Mouse (Mus musculus) gastrocnemius, postnatal 10 days (tissue): ENCODE results near the gene Mia. TPM values are rescaled to one million over a fixed set of nuclear protein-coding genes. Genes with fewer than 3 reads are reported as not detected.

ENCODE experiments used
- DNase-seq: peaks from one replicate; pipeline ENCODE4 v3.0.0; 2021; ENCODE audit warnings: mixed read lengths
- long read RNA-seq, 2 experiments: library from polyadenylated mRNA; stranded (forward); transcript quantifications; one replicate each; pipeline ENCODE4 v2.0.0; 2021
- total RNA-seq, 2 experiments: library from RNA; stranded (reverse); gene quantifications; 2 replicates each; pipeline ENCODE4 v1.2.3; 2021

Gene Mia
- not detected for total RNA-seq
- long read RNA-seq, experiment 1 = 0 reads
- long read RNA-seq, experiment 2 = 0 reads

GRCm38 (mm10) chr7:27180837-27181695, at the start of gene Mia, which contains the start of gene Gm21983:
Gene Mia, minus strand, starts transcription at chr7:27181157.
Gene Gm21983, minus strand, starts transcription at chr7:27181086.
- DNase-seq = no peak

- DNase-seq = no peak
Observed at GRCm38 (mm10) chr7:27228865-27229264, 47.9 kb upstream of the Mia start.

GRCm38 (mm10) chr7:27228281-27228821, 47.4 kb upstream of the Mia start, which contains the start of gene Itpkc:
Gene Itpkc, minus strand, starts transcription at chr7:27228661.
- peak; percentile 86 for DNase-seq

GRCm38 (mm10) chr7:27227676-27228075, 46.7 kb upstream of the Mia start:
- no peak for DNase-seq

GRCm38 (mm10) chr7:27227276-27227675, 46.3 kb upstream of the Mia start:
- no peak for DNase-seq

- peak; percentile 46 for DNase-seq
Observed at GRCm38 (mm10) chr7:27224877-27225575, 44.1 kb upstream of the Mia start.

- DNase-seq = no peak
Observed at GRCm38 (mm10) chr7:27222538-27222937, 41.6 kb upstream of the Mia start.

GRCm38 (mm10) chr7:27221939-27222338, 41.0 kb upstream of the Mia start:
- no peak for DNase-seq

GRCm38 (mm10) chr7:27219937-27220336, 39.0 kb upstream of the Mia start:
- DNase-seq = no peak

GRCm38 (mm10) chr7:27218586-27218985, 37.6 kb upstream of the Mia start:
- DNase-seq = no peak

GRCm38 (mm10) chr7:27212626-27213025, 31.7 kb upstream of the Mia start:
- no peak for DNase-seq

GRCm38 (mm10) chr7:27203730-27204449, 22.9 kb upstream of the Mia start:
- no peak for DNase-seq

- no peak for DNase-seq
Observed at GRCm38 (mm10) chr7:27198779-27199178, 17.8 kb upstream of the Mia start.

- DNase-seq = no peak
Observed at GRCm38 (mm10) chr7:27198355-27198754, 17.4 kb upstream of the Mia start.

GRCm38 (mm10) chr7:27197634-27198033, 16.7 kb upstream of the Mia start:
- DNase-seq = no peak

GRCm38 (mm10) chr7:27197136-27197535, 16.2 kb upstream of the Mia start:
- no peak for DNase-seq

GRCm38 (mm10) chr7:27195681-27196611, 15.0 kb upstream of the Mia start, which contains the start of the genes BC024978 and Snrpa:
Gene BC024978, plus strand, starts transcription at chr7:27195781.
Gene Snrpa, minus strand, starts transcription at chr7:27196271.
- peak; percentile 89 for DNase-seq

GRCm38 (mm10) chr7:27193731-27194130, 12.8 kb upstream of the Mia start:
- no peak for DNase-seq

GRCm38 (mm10) chr7:27192434-27192833, 11.5 kb upstream of the Mia start:
- DNase-seq = no peak

GRCm38 (mm10) chr7:27189271-27189931, 8.4 kb upstream of the Mia start:
- DNase-seq = no peak
